Mouse (Mus musculus) limb, embryonic 15.5 days (tissue): ENCODE measurements around the gene Elavl3. TPM values are rescaled to one million over a fixed set of nuclear protein-coding genes. Genes with fewer than 3 reads are reported as not detected.

Experiments used
- ATAC-seq: fragments of 200-750 bp; cut with Nextera tagmentation; 2 replicates; pipeline ENCODE4 v1.8.0; 2017; ENCODE audit warnings: low read depth, moderate TSS enrichment; ENCODE audit not compliant: insufficient number of reproducible peaks, low FRiP score, low TSS enrichment
- H3K27ac ChIP-seq: fragments of 300-500 bp; sonication (generic); 2 replicates; pipeline ENCODE4 v1.5.1; 2015; ENCODE audit warnings: moderate library complexity, mild to moderate bottlenecking, inconsistent platforms
- H3K27me3 ChIP-seq: fragments of 300-500 bp; sonication (generic); 2 replicates; pipeline ENCODE4 v1.6.1; 2015; ENCODE audit warnings: inconsistent platforms
- H3K36me3 ChIP-seq: fragments of 300-500 bp; sonication (generic); 2 replicates; pipeline ENCODE4 v1.6.1; 2015; ENCODE audit warnings: inconsistent platforms
- H3K4me1 ChIP-seq: fragments of 300-500 bp; sonication (generic); 2 replicates; pipeline ENCODE4 v1.6.1; 2015; ENCODE audit warnings: inconsistent platforms
- H3K4me2 ChIP-seq: fragments of 300-500 bp; sonication (generic); 2 replicates; pipeline ENCODE4 v1.6.1; 2015; ENCODE audit warnings: mild to moderate bottlenecking, inconsistent platforms
- H3K4me3 ChIP-seq: fragments of 300-500 bp; sonication (generic); 2 replicates; pipeline ENCODE4 v1.5.1; 2015; ENCODE audit warnings: mild to moderate bottlenecking, inconsistent platforms
- H3K9ac ChIP-seq: fragments of 300-500 bp; sonication (generic); 2 replicates; pipeline ENCODE4 v1.6.1; 2015; ENCODE audit warnings: inconsistent platforms
- H3K9me3 ChIP-seq: fragments of 300-500 bp; sonication (generic); 2 replicates; pipeline ENCODE4 v1.6.1; 2016; ENCODE audit warnings: inconsistent platforms
- WGBS: fragments of 180-500 bp; shearing (Covaris S2); methylation state at CpG from one replicate; pipeline ENCODE4 v1.1.7; 2015; 5-methylcytosine and 5-hydroxymethylcytosine counted together
- polyA plus RNA-seq: library from polyadenylated mRNA; unstranded; fragments of >200 nt; fragmentation: Nextera tagmentation; extraction: Ambion mirVana; gene quantifications from 2 replicates; pipeline ENCODE4 v1.2.1, GENCODE M21; 2015

Elavl3 gene
- polyA plus RNA-seq, result 0.05 and 0.10 TPM in 2 replicates

GRCm38 (mm10) chr9:22051958-22052254 lies at the start of gene Elavl3:
TSS of gene Elavl3 (minus strand) at chr9:22052023.
- Histone ChIP-seq H3K4me2 (peak within 1 kb of the TSS; percentile 54), H3K9ac (no peak within 1 kb of the TSS), H3K4me1 (peaks cover 25% of the 10 kb centered on the region), H3K27ac (no peak within 1 kb of the TSS), H3K4me3 (peak within 1 kb of the TSS; percentile 32), H3K9me3 (no peaks in the 10 kb centered on the region), H3K36me3 (peaks cover 3% of the 10 kb centered on the region), H3K27me3 (peaks cover 85% of the 10 kb centered on the region)
- no peak for ATAC-seq
- under 1% methylated on average over 26 of the region's 28 CpGs for WGBS

GRCm38 (mm10) chr9:22099922-22100321 lies 48.1 kb upstream of the Elavl3 start:
- no peak overlapping the region for H3K4me3 ChIP-seq
- no peak overlapping the region for H3K9ac ChIP-seq
- no peak overlapping the region for H3K27ac ChIP-seq
- peaks cover 49% of the 10 kb centered on the region for H3K27me3 ChIP-seq
- peaks cover 20% of the 10 kb centered on the region for H3K4me1 ChIP-seq
- H3K9me3 ChIP-seq, result no peaks in the 10 kb centered on the region
- no peak overlapping the region for H3K4me2 ChIP-seq
- H3K36me3 ChIP-seq, result no peaks in the 10 kb centered on the region
- ATAC-seq, result no peak
- 4% methylated on average over 15 of the region's 18 CpGs for whole genome bisulfite sequencing

GRCm38 (mm10) chr9:22098993-22099696 lies 47.3 kb upstream of the Elavl3 start, which contains the start of gene Cnn1:
TSS of gene Cnn1 (plus strand) at chr9:22099216.
- Histone ChIP-seq H3K4me2 (peak within 1 kb of the TSS; percentile 22; the same call in 1 of the 2 replicates), H3K9me3 (no peaks in the 10 kb centered on the region), H3K4me3 (no peak within 1 kb of the TSS), H3K27me3 (peaks cover 49% of the 10 kb centered on the region), H3K27ac (no peak within 1 kb of the TSS), H3K9ac (no peak within 1 kb of the TSS), H3K4me1 (peaks cover 20% of the 10 kb centered on the region), H3K36me3 (no peaks in the 10 kb centered on the region)
- 7% methylated on average over 14 of the region's 14 CpGs for WGBS
- 0 out of 2 replicates have a peak, but pooled peaks have one; percentile 14 for ATAC-seq

GRCm38 (mm10) chr9:22095854-22096307 lies 44.1 kb upstream of the Elavl3 start:
- Histone ChIP-seq H3K4me2 (peak overlapping the region; percentile 53), H3K27ac (no peak overlapping the region), H3K9me3 (no peaks in the 10 kb centered on the region), H3K36me3 (no peaks in the 10 kb centered on the region), H3K27me3 (peaks cover 41% of the 10 kb centered on the region), H3K4me1 (peaks cover 20% of the 10 kb centered on the region), H3K4me3 (peak overlapping the region; percentile 30), H3K9ac (no peak overlapping the region)
- ATAC-seq, result peak; percentile 56; the same call in 1 of the 2 replicates
- WGBS, result 2% methylated on average over 24 of the region's 24 CpGs

GRCm38 (mm10) chr9:22092746-22093145 lies 40.9 kb upstream of the Elavl3 start:
- WGBS, result 83% methylated on average over 6 of the region's 6 CpGs

GRCm38 (mm10) chr9:22089986-22090385 lies 38.2 kb upstream of the Elavl3 start:
- H3K4me3 ChIP-seq, result no peak overlapping the region
- no peak overlapping the region for H3K9ac ChIP-seq
- no peaks in the 10 kb centered on the region for H3K36me3 ChIP-seq
- no peak overlapping the region for H3K27ac ChIP-seq
- H3K4me1 ChIP-seq, result peaks cover 6% of the 10 kb centered on the region; the same call in 1 of the 2 replicates
- 84% methylated on average over 7 of the region's 7 CpGs for WGBS
- H3K4me2 ChIP-seq, result no peak overlapping the region
- no peaks in the 10 kb centered on the region for H3K27me3 ChIP-seq
- ATAC-seq, result no peak
- H3K9me3 ChIP-seq, result no peaks in the 10 kb centered on the region

More at GRCm38 (mm10) chr9:22092746-22093145, 40.9 kb upstream of the Elavl3 start:
- Histone ChIP-seq H3K9me3 (no peaks in the 10 kb centered on the region), H3K4me1 (peaks cover 5% of the 10 kb centered on the region), H3K4me2 (no peak overlapping the region), H3K27ac (no peak overlapping the region), H3K9ac (no peak overlapping the region), H3K4me3 (no peak overlapping the region), H3K36me3 (no peaks in the 10 kb centered on the region), H3K27me3 (peaks cover 11% of the 10 kb centered on the region)
- ATAC-seq, result no peak

GRCm38 (mm10) chr9:22089281-22089680 lies 37.5 kb upstream of the Elavl3 start:
- H3K36me3 ChIP-seq, result no peaks in the 10 kb centered on the region
- 96% methylated on average over 7 of the region's 7 CpGs for WGBS
- no peak overlapping the region for H3K4me3 ChIP-seq
- H3K27ac ChIP-seq, result no peak overlapping the region
- peaks cover 11% of the 10 kb centered on the region; the same call in 1 of the 2 replicates for H3K4me1 ChIP-seq
- no peak for ATAC-seq
- H3K9ac ChIP-seq, result no peak overlapping the region
- H3K9me3 ChIP-seq, result no peaks in the 10 kb centered on the region
- no peaks in the 10 kb centered on the region for H3K27me3 ChIP-seq
- H3K4me2 ChIP-seq, result no peak overlapping the region

- 83% methylated on average over 2 of the region's 2 CpGs for WGBS
Observed at GRCm38 (mm10) chr9:22087034-22087618, 35.3 kb upstream of the Elavl3 start.

GRCm38 (mm10) chr9:22086012-22086411 lies 34.2 kb upstream of the Elavl3 start:
- 69% methylated on average over 6 of the region's 6 CpGs for WGBS
- H3K27ac ChIP-seq, result peak overlapping the region; percentile 88
- no peaks in the 10 kb centered on the region for H3K27me3 ChIP-seq
- H3K4me3 ChIP-seq, result peak overlapping the region; percentile 84
- H3K4me1 ChIP-seq, result peaks cover 13% of the 10 kb centered on the region; the same call in 1 of the 2 replicates
- peak overlapping the region; percentile 74 for H3K4me2 ChIP-seq
- H3K9me3 ChIP-seq, result no peaks in the 10 kb centered on the region
- no peak for ATAC-seq
- peak overlapping the region; percentile 64 for H3K9ac ChIP-seq
- no peaks in the 10 kb centered on the region for H3K36me3 ChIP-seq

More at GRCm38 (mm10) chr9:22087034-22087618, 35.3 kb upstream of the Elavl3 start:
- no peak overlapping the region for H3K9ac ChIP-seq
- H3K4me2 ChIP-seq, result no peak overlapping the region
- H3K4me3 ChIP-seq, result no peak overlapping the region
- H3K27ac ChIP-seq, result no peak overlapping the region
- no peaks in the 10 kb centered on the region for H3K9me3 ChIP-seq
- no peaks in the 10 kb centered on the region for H3K36me3 ChIP-seq
- H3K4me1 ChIP-seq, result peaks cover 13% of the 10 kb centered on the region; the same call in 1 of the 2 replicates
- no peak for ATAC-seq
- no peaks in the 10 kb centered on the region for H3K27me3 ChIP-seq

GRCm38 (mm10) chr9:22085022-22085834 lies 33.4 kb upstream of the Elavl3 start, which contains the start of gene Ecsit:
TSS of gene Ecsit (minus strand) at chr9:22085438.
- 0% methylated on average over 48 of the region's 48 CpGs for WGBS
- H3K9me3 ChIP-seq, result no peaks in the 10 kb centered on the region
- peak within 1 kb of the TSS; percentile 88 for H3K27ac ChIP-seq
- 0 out of 2 replicates have a peak, but pooled peaks cover under 1% of the 10 kb centered on the region for H3K36me3 ChIP-seq
- H3K4me1 ChIP-seq, result peaks cover 13% of the 10 kb centered on the region; the same call in 1 of the 2 replicates
- peak within 1 kb of the TSS; percentile 84 for H3K4me3 ChIP-seq
- H3K4me2 ChIP-seq, result peak within 1 kb of the TSS; percentile 74
- peak; percentile 97 for ATAC-seq
- H3K27me3 ChIP-seq, result no peaks in the 10 kb centered on the region
- H3K9ac ChIP-seq, result peak within 1 kb of the TSS; percentile 64

GRCm38 (mm10) chr9:22084667-22085021 lies 32.8 kb upstream of the Elavl3 start:
- peaks cover 13% of the 10 kb centered on the region; the same call in 1 of the 2 replicates for H3K4me1 ChIP-seq
- WGBS, result 29% methylated on average over 4 of the region's 4 CpGs
- no peaks in the 10 kb centered on the region for H3K27me3 ChIP-seq
- peak overlapping the region; percentile 88; the same call in 1 of the 2 replicates for H3K27ac ChIP-seq
- ATAC-seq, result no peak
- H3K4me3 ChIP-seq, result peak overlapping the region; percentile 84
- peaks cover 6% of the 10 kb centered on the region; the same call in 1 of the 2 replicates for H3K36me3 ChIP-seq
- peak overlapping the region; percentile 74 for H3K4me2 ChIP-seq
- peak overlapping the region; percentile 64 for H3K9ac ChIP-seq
- no peaks in the 10 kb centered on the region for H3K9me3 ChIP-seq
